Mouse (Mus musculus) intestine, embryonic 14.5 days (tissue): ENCODE results near the gene Plekho1. TPM values are rescaled to one million over a fixed set of nuclear protein-coding genes. Genes with fewer than 3 reads are reported as not detected.

ENCODE experiments used
- ATAC-seq: fragments of 200-750 bp; cut with Nextera tagmentation; replicated peaks from 2 replicates; pipeline ENCODE4 v1.8.0; 2017; ENCODE audit warnings: low read depth, moderate number of reproducible peaks, moderate TSS enrichment, moderate library complexity; ENCODE audit not compliant: low FRiP score, low TSS enrichment
- DNase-seq: peaks from one replicate; pipeline ENCODE4 v3.0.0-alpha.2; 2018; ENCODE audit warnings: low spot score
- H3K27ac ChIP-seq: fragments of 300-500 bp; sonication (generic); 2 replicates; pipeline ENCODE4 v1.5.1; 2014; ENCODE audit warnings: low read depth, mild to moderate bottlenecking, control low read depth
- H3K27me3 ChIP-seq: fragments of 300-500 bp; sonication (generic); replicated peaks from 2 replicates; pipeline ENCODE4 v1.6.1; 2014; ENCODE audit warnings: low read length, control low read depth; ENCODE audit not compliant: control insufficient read depth, insufficient read depth
- H3K36me3 ChIP-seq: fragments of 300-500 bp; sonication (generic); 2 replicates; pipeline ENCODE4 v1.6.1; 2014; ENCODE audit warnings: low read length, control low read depth; ENCODE audit not compliant: control insufficient read depth, insufficient read depth
- H3K4me1 ChIP-seq: fragments of 300-500 bp; sonication (generic); replicated peaks from 2 replicates; pipeline ENCODE4 v1.6.1; 2014; ENCODE audit warnings: low read length, control low read depth, mixed read lengths; ENCODE audit not compliant: control insufficient read depth, insufficient read depth
- H3K4me2 ChIP-seq: fragments of 300-500 bp; sonication (generic); 2 replicates; pipeline ENCODE4 v1.6.1; 2014; ENCODE audit warnings: low read length
- H3K4me3 ChIP-seq: fragments of 300-500 bp; sonication (generic); 2 replicates; pipeline ENCODE4 v1.5.1; 2014; ENCODE audit warnings: low read depth, low read length, control low read depth, mixed read lengths
- H3K9ac ChIP-seq: fragments of 300-500 bp; sonication (generic); 2 replicates; pipeline ENCODE4 v1.6.1; 2014; ENCODE audit warnings: mild to moderate bottlenecking, low read length
- H3K9me3 ChIP-seq: fragments of 300-500 bp; sonication (generic); 2 replicates; pipeline ENCODE4 v1.6.1; 2016; ENCODE audit warnings: low read length, control low read depth; ENCODE audit not compliant: control insufficient read depth
- WGBS: fragments of 180-500 bp; shearing (Covaris S2); extraction: QIAGEN DNeasy Blood & Tissue Kit; methylation state at CpG from one replicate; pipeline ENCODE4 v1.1.7; 2014; 5-methylcytosine and 5-hydroxymethylcytosine counted together
- polyA plus RNA-seq: library from polyadenylated mRNA; unstranded; fragments of >200 nt; fragmentation: Nextera tagmentation; extraction: Ambion mirVana; gene quantifications from 2 replicates; pipeline ENCODE4 v1.2.1, GENCODE M21; 2014

Plekho1 gene
- polyA plus RNA-seq, 1 experiment from 2014 or later, result 35.0 TPM

GRCm38 (mm10) chr3:96021421-96022128, 25.8 kb upstream of the Plekho1 start:
- no peak overlapping the region for H3K27ac ChIP-seq
- no peaks in the 10 kb centered on the region for H3K4me1 ChIP-seq
- WGBS, result 77% methylated on average over 5 of the region's 5 CpGs
- H3K9ac ChIP-seq, result no peak overlapping the region
- H3K4me3 ChIP-seq, result no peak overlapping the region
- no peaks in the 10 kb centered on the region for H3K36me3 ChIP-seq
- H3K9me3 ChIP-seq, result no peaks in the 10 kb centered on the region
- ATAC-seq, result no peak
- H3K27me3 ChIP-seq, result no peaks in the 10 kb centered on the region
- DNase-seq, result no peak
- no peak overlapping the region for H3K4me2 ChIP-seq

DNA sequence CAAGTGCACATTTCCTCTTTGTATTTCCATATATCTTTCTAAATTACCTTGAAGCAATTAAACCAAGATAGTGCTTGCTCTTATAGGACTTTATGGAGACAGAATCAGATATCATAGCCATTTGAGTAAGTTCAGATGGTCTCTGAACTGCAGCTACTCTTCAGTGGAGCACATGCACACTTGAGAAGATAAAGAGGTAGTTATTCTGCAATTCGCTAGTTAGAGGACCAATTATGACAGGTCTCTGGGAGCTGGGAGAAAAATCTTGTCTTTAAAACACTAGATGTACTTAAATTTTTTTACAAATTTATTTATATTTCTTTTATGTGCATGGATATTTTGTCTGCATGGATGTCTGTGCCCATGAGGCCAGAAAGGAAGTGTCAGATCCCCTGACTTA, 24.9 kb upstream of the Plekho1 start:
- H3K4me2 ChIP-seq, result no peak overlapping the region
- DNase-seq, result no peak
- ATAC-seq, result no peak
- H3K4me3 ChIP-seq, result no peak overlapping the region
- no peaks in the 10 kb centered on the region for H3K9me3 ChIP-seq
- 88% methylated on average over 1 of the region's 1 CpGs for WGBS
- H3K27ac ChIP-seq, result no peak overlapping the region
- H3K27me3 ChIP-seq, result no peaks in the 10 kb centered on the region
- no peaks in the 10 kb centered on the region for H3K4me1 ChIP-seq
- H3K36me3 ChIP-seq, result no peaks in the 10 kb centered on the region
- no peak overlapping the region for H3K9ac ChIP-seq

DNA sequence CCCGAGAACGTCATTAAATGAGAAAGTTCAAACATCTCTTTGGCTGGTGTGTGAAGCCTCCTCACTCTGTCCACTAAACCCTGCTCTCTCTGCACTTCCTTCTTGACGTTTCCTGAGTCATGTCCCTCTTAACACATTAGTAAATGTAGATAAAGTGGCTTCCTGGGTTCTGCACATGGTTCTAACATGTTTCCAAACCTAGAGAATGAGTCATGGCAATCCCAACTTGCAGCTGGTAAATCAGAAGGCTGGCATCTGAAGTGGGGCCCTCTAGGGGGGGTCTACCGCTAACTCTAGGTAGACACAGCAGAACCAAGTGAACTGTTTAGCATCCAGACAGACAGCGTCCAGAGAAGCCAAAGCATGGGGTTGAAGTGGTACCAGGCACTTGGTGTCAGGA, 21.7 kb upstream of the Plekho1 start:
- no peaks in the 10 kb centered on the region for H3K4me1 ChIP-seq
- H3K4me2 ChIP-seq, result no peak overlapping the region
- no peak overlapping the region for H3K4me3 ChIP-seq
- ATAC-seq (no peak), DNase-seq (no peak)
- no peaks in the 10 kb centered on the region for H3K9me3 ChIP-seq
- no peak overlapping the region for H3K9ac ChIP-seq
- no peaks in the 10 kb centered on the region for H3K27me3 ChIP-seq
- no peak overlapping the region for H3K27ac ChIP-seq
- no peaks in the 10 kb centered on the region for H3K36me3 ChIP-seq
- 61% methylated on average over 5 of the region's 5 CpGs for WGBS

- whole genome bisulfite sequencing, result 96% methylated on average over 2 of the region's 2 CpGs
- H3K4me3 ChIP-seq, result no peak overlapping the region
- ATAC-seq (no peak), DNase-seq (no peak)
- H3K9me3 ChIP-seq, result no peaks in the 10 kb centered on the region
- no peak overlapping the region for H3K9ac ChIP-seq
- no peaks in the 10 kb centered on the region for H3K27me3 ChIP-seq
- H3K4me2 ChIP-seq, result no peak overlapping the region
- no peaks in the 10 kb centered on the region for H3K36me3 ChIP-seq
- H3K27ac ChIP-seq, result no peak overlapping the region
- no peaks in the 10 kb centered on the region for H3K4me1 ChIP-seq
Measured at GRCm38 (mm10) chr3:96016257-96016889, 20.6 kb upstream of the Plekho1 start.

DNA sequence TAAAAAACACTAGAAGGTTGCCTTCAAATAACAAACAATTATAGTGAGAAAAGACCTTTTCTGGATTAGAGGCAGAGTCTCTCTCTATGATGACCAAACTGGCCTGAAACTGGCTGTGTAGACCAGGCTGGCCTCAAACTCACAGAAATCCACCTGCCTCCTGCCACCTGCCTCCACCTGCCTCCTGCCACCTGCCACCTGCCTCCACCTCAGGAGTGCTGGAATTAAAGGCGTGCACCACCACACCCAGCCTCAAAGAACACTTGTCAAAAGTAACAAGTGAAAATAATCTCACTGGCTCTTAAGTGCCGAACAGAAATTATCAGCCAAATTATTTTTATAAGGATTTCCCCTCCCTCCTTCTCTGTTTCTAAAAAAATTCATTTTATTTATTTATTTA, 19.9 kb upstream of the Plekho1 start:
- 88% methylated on average over 2 of the region's 2 CpGs for WGBS
- DNase-seq, result no peak

DNA sequence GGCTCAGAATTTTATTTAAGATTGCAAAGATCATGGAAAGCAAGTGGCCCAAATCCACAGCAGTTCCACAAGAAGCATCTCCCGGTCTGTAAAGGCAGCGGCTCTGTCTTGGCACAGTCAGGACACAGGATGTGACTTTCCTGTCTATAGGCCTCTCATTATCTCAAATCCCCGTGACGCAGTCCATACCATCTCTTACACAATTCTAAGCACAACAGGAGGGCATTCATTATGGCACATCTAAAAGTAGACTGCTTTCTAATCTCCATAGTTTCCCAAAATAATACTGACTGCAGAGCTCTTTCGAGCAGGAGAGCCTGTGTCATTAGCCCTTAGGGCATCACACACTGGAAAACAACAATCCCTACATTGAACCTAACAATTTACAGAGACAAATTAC, 17.0 kb upstream of the Plekho1 start:
- Histone ChIP-seq H3K9ac (no peak overlapping the region), H3K9me3 (no peaks in the 10 kb centered on the region), H3K27me3 (no peaks in the 10 kb centered on the region), H3K27ac (no peak overlapping the region), H3K4me3 (no peak overlapping the region), H3K4me2 (no peak overlapping the region), H3K36me3 (no peaks in the 10 kb centered on the region), H3K4me1 (no peaks in the 10 kb centered on the region)
- ATAC-seq, result no peak
- DNase-seq, result no peak
- 73% methylated on average over 5 of the region's 5 CpGs for WGBS

More for the DNA sequence above, 19.9 kb upstream of the Plekho1 start:
- Histone ChIP-seq H3K4me2 (no peak overlapping the region), H3K4me1 (no peaks in the 10 kb centered on the region), H3K27ac (no peak overlapping the region), H3K9me3 (no peaks in the 10 kb centered on the region), H3K4me3 (no peak overlapping the region), H3K9ac (no peak overlapping the region), H3K36me3 (no peaks in the 10 kb centered on the region), H3K27me3 (no peaks in the 10 kb centered on the region)
- ATAC-seq, result no peak

DNA sequence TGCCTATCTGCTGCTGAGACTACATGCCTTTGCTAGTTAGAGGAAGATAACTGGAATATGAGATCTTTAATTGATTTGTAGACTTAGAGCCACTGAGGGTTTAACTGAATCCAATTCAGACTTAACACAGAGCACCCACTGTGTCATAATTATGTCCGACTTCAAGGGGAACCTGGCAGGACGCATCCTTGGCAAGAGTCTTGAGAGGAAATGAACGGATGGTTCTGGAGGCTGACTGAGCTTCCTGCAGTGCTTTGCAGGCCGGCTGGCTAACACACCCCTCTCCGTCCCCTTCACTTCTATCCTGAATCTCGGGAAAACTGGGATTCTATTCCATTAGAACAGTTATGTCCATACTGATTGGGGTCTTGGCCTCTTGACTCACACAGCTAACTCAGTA, 12.7 kb upstream of the Plekho1 start:
- no peak for ATAC-seq
- H3K4me2 ChIP-seq, result no peak overlapping the region
- H3K9me3 ChIP-seq, result no peaks in the 10 kb centered on the region
- WGBS, result 82% methylated on average over 6 of the region's 6 CpGs
- no peak overlapping the region for H3K27ac ChIP-seq
- no peaks in the 10 kb centered on the region for H3K36me3 ChIP-seq
- DNase-seq, result no peak
- H3K27me3 ChIP-seq, result no peaks in the 10 kb centered on the region
- H3K4me1 ChIP-seq, result no peaks in the 10 kb centered on the region
- H3K4me3 ChIP-seq, result no peak overlapping the region
- no peak overlapping the region for H3K9ac ChIP-seq

- H3K4me3 ChIP-seq, result no peak overlapping the region
- peaks cover 10% of the 10 kb centered on the region; the same call in 1 of the 2 replicates for H3K4me1 ChIP-seq
- no peak overlapping the region for H3K4me2 ChIP-seq
- DNase-seq, result no peak
- WGBS, result 97% methylated on average over 1 of the region's 1 CpGs
- no peak for ATAC-seq
- H3K9ac ChIP-seq, result no peak overlapping the region
- H3K9me3 ChIP-seq, result no peaks in the 10 kb centered on the region
- no peaks in the 10 kb centered on the region for H3K27me3 ChIP-seq
- H3K36me3 ChIP-seq, result no peaks in the 10 kb centered on the region
- no peak overlapping the region for H3K27ac ChIP-seq
Measured at GRCm38 (mm10) chr3:96001560-96001959, 5.8 kb upstream of the Plekho1 start.
